Mouse (Mus musculus) olfactory bulb, adult 2 months (tissue): Measurements from ENCODE around the gene Zc3h18.

Experiments
- CTCF ChIP-seq: fragments of 200-500 bp; IDR thresholded peaks from 2 replicates; pipeline ENCODE4 v1.5.1; 2012; ENCODE audit warnings: low read depth, mild to moderate bottlenecking, low read length, moderate library complexity; ENCODE audit not compliant: insufficient read depth
- POLR2A ChIP-seq: fragments of 200-500 bp; IDR thresholded peaks from 2 replicates; pipeline ENCODE4 v1.6.1; 2012; ENCODE audit warnings: mild to moderate bottlenecking, low read depth, low read length, moderate library complexity; ENCODE audit not compliant: insufficient read depth

GRCm38 (mm10) chr8:122393717-122394116, 17.3 kb downstream of the Zc3h18 start:
- TF ChIP-seq CTCF (no peak), POLR2A (no peak)
